Mouse (Mus musculus) right cerebral cortex, postnatal 14 days (tissue): ENCODE measurements at regions not wholly inside any gene's neighbourhood (a gene's known extent, or its start where the extent isn't known, plus 50 kb on each side); places are given as distances from the start of the nearest gene placed in this dataset.
"Not testable (repeated sequence)": the region's sequence is repeated elsewhere in the genome, so short reads cannot be mapped to it uniquely, and the experiment has no call there.

ENCODE experiments used
- DNase-seq: peaks from one replicate; pipeline ENCODE4 v3.0.0; 2022

GRCm38 (mm10) chr3:31508471-31508870 is 198.3 kb upstream of the Slc7a14 start:
- no peak for DNase-seq

GRCm38 (mm10) chr3:31499201-31499968 is 189.2 kb upstream of the Slc7a14 start:
- DNase-seq: no peak

GRCm38 (mm10) chr3:31495287-31495686 is 185.1 kb upstream of the Slc7a14 start:
- no peak for DNase-seq

- DNase-seq: no peak
Observed at GRCm38 (mm10) chr3:31494706-31495105, 184.5 kb upstream of the Slc7a14 start.

- DNase-seq: not testable (repeated sequence)
Observed at GRCm38 (mm10) chr3:31491736-31492135, 181.6 kb upstream of the Slc7a14 start.

- no peak for DNase-seq
Observed at GRCm38 (mm10) chr3:31487596-31487995, 177.4 kb upstream of the Slc7a14 start.

GRCm38 (mm10) chr3:31481964-31482363 is 171.8 kb upstream of the Slc7a14 start:
- DNase-seq: no peak

- no peak for DNase-seq
Observed at GRCm38 (mm10) chr3:31467882-31468281, 157.7 kb upstream of the Slc7a14 start.

GRCm38 (mm10) chr3:31464260-31464659 is 154.1 kb upstream of the Slc7a14 start:
- no peak for DNase-seq

- peak; percentile 49 for DNase-seq
Observed at GRCm38 (mm10) chr3:31459456-31459855, 149.3 kb upstream of the Slc7a14 start.

GRCm38 (mm10) chr3:31457938-31458337 is 147.8 kb upstream of the Slc7a14 start:
- no peak for DNase-seq

- DNase-seq: no peak
Observed at GRCm38 (mm10) chr3:31455031-31455430, 144.9 kb upstream of the Slc7a14 start.

GRCm38 (mm10) chr3:31444861-31445260 is 134.7 kb upstream of the Slc7a14 start:
- no peak for DNase-seq

- no peak for DNase-seq
Observed at GRCm38 (mm10) chr3:31444311-31444710, 134.1 kb upstream of the Slc7a14 start.

GRCm38 (mm10) chr3:31443894-31444293 is 133.7 kb upstream of the Slc7a14 start:
- DNase-seq: no peak

- DNase-seq: no peak
Observed at GRCm38 (mm10) chr3:31440282-31440681, 130.1 kb upstream of the Slc7a14 start.

GRCm38 (mm10) chr3:31437970-31438369 is 127.8 kb upstream of the Slc7a14 start:
- DNase-seq: peak; percentile 19

- DNase-seq: no peak
Observed at GRCm38 (mm10) chr3:31435204-31435963, 125.2 kb upstream of the Slc7a14 start.

- DNase-seq: no peak
Observed at GRCm38 (mm10) chr3:31433201-31433600, 123.0 kb upstream of the Slc7a14 start.

GRCm38 (mm10) chr3:31423517-31423916 is 113.3 kb upstream of the Slc7a14 start:
- DNase-seq: no peak

- no peak for DNase-seq
Observed at GRCm38 (mm10) chr3:31408802-31409201, 98.6 kb upstream of the Slc7a14 start.

GRCm38 (mm10) chr3:31405880-31406279 is 95.7 kb upstream of the Slc7a14 start:
- DNase-seq: no peak

- no peak for DNase-seq
Observed at GRCm38 (mm10) chr3:31399136-31399535, 89.0 kb upstream of the Slc7a14 start.

- no peak for DNase-seq
Observed at GRCm38 (mm10) chr3:31394533-31394932, 84.4 kb upstream of the Slc7a14 start.
